Mouse (Mus musculus) frontal cortex, postnatal 10 days (tissue): Measurements from ENCODE around the gene Fam72a.

ENCODE experiments used
- DNase-seq, 2 experiments: peaks; one replicate each; pipeline ENCODE4 v3.0.0; 2022; ENCODE audit warnings: low spot score in 2 of 2, mixed read lengths in 1 of 2

Gene Fam72a

GRCm38 (mm10) chr1:131527281-131528080 lies at the start of gene Fam72a, which contains the start of gene Srgap2:
TSS of gene Fam72a (plus strand) at chr1:131527903.
TSS of gene Srgap2 (minus strand) at chr1:131527352.
- peak; percentile 98 to 99 for DNase-seq

- DNase-seq = no peak
These were observed 48.9 kb upstream of the Fam72a start for GRCm38 (mm10) chr1:131478770-131479305.

- DNase-seq = no peak
These were observed 46.3 kb upstream of the Fam72a start for GRCm38 (mm10) chr1:131481391-131481790.

- no peak for DNase-seq
These were observed 45.5 kb upstream of the Fam72a start for GRCm38 (mm10) chr1:131482242-131482641.

GRCm38 (mm10) chr1:131486094-131486850 lies 41.4 kb upstream of the Fam72a start:
- DNase-seq = no peak

- DNase-seq = no peak
These were observed 38.4 kb upstream of the Fam72a start for GRCm38 (mm10) chr1:131489312-131489711.

GRCm38 (mm10) chr1:131491579-131491978 lies 36.1 kb upstream of the Fam72a start:
- no peak for DNase-seq

GRCm38 (mm10) chr1:131492360-131492759 lies 35.3 kb upstream of the Fam72a start:
- DNase-seq = peak; percentile 27 to 32

- no peak for DNase-seq
These were observed 33.5 kb upstream of the Fam72a start for GRCm38 (mm10) chr1:131493966-131494898.

- no peak for DNase-seq
These were observed 29.5 kb upstream of the Fam72a start for GRCm38 (mm10) chr1:131498231-131498630.

- no peak for DNase-seq
These were observed 26.0 kb upstream of the Fam72a start for GRCm38 (mm10) chr1:131501681-131502080.

GRCm38 (mm10) chr1:131511131-131511530 lies 16.6 kb upstream of the Fam72a start:
- DNase-seq = no peak

- no peak for DNase-seq
These were observed 15.8 kb upstream of the Fam72a start for GRCm38 (mm10) chr1:131511661-131512500.

- no peak for DNase-seq
These were observed 14.6 kb upstream of the Fam72a start for GRCm38 (mm10) chr1:131513136-131513535.

GRCm38 (mm10) chr1:131514197-131514596 lies 13.5 kb upstream of the Fam72a start:
- DNase-seq = no peak

- DNase-seq = no peak
These were observed 11.1 kb upstream of the Fam72a start for GRCm38 (mm10) chr1:131516588-131516987.

- DNase-seq = peak in 1 of 2 experiments; percentile 21
These were observed 3.9 kb upstream of the Fam72a start for GRCm38 (mm10) chr1:131523794-131524193.

GRCm38 (mm10) chr1:131525101-131525585 lies 2.6 kb upstream of the Fam72a start:
- peak; percentile 60 to 67 for DNase-seq

- peak; percentile 37 to 53 for DNase-seq
These were observed 2.0 kb upstream of the Fam72a start for GRCm38 (mm10) chr1:131525586-131526271.
